Comparison of ENCODE assay signal across 17 mouse cellular contexts in the genomic region with DNA sequence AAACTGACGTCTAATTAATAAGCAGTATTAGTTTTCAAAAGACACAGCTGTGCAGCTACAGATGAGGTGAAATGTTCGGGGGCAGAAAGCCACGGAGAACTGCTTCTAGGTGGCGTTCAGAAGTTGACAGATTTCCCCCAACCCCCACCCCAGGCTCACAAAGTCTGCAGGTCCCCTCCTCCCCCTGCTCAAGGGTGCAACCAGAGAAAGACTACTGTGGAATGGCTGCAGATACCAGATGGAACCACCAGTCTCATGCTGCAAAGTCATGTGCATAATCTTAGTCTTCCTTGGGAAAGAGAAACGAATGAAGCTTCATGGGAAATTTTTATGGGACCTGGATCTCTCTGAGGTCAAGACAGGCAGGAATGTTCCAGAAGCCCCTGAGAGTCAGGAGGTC. TPM values are rescaled to one million over a fixed set of nuclear protein-coding genes. Genes with fewer than 3 reads are reported as not detected.
DNase-seq lines count a peak whose midpoint lies in the region; ATAC-seq lines count a peak whose summit lies in the region.
"Had no signal": no experiment of that assay in that cellular context is flagged by ENCODE, and none has a peak within 500 bp of the region (broad histone marks: within the 10 kb centered on the region; RNA-seq: fewer than 3 reads in every experiment).

No protein-coding gene starts in this region.

- WGBS in hindbrain, embryonic 12.5 days = 42% methylated on average over 5 of the region's 5 CpGs
- WGBS in hindbrain, embryonic 11.5 days = 46% methylated on average over 5 of the region's 5 CpGs
- WGBS in midbrain, embryonic 16.5 days = 54% methylated on average over 5 of the region's 5 CpGs
- WGBS in midbrain, embryonic 13.5 days = 51% methylated on average over 5 of the region's 5 CpGs

- no peak overlapping the region for H3K27ac ChIP-seq in hindbrain, embryonic 12.5 days
- no peak overlapping the region for H3K27ac ChIP-seq in hindbrain, embryonic 11.5 days (ENCODE audit: low read depth, low read length)
- no peak overlapping the region for H3K27ac ChIP-seq in midbrain, embryonic 16.5 days (ENCODE audit: low read length)
- no peak overlapping the region for H3K27ac ChIP-seq in midbrain, embryonic 13.5 days
- H3K27ac ChIP-seq: limb, embryonic 13.5 days; liver, embryonic 15.5 days had no signal

- no peaks in the 10 kb centered on the region; the same call in 1 of the 2 replicates for H3K9me3 ChIP-seq in hindbrain, embryonic 12.5 days (replicated peaks)
- H3K9me3 ChIP-seq in hindbrain, embryonic 11.5 days (ENCODE audit: control insufficient read depth, low read length) = no peaks in the 10 kb centered on the region
- no peaks in the 10 kb centered on the region for H3K9me3 ChIP-seq in midbrain, embryonic 16.5 days (replicated peaks; ENCODE audit: control insufficient read depth, low read length, poor library complexity, severe bottlenecking)
- no peaks in the 10 kb centered on the region for H3K9me3 ChIP-seq in midbrain, embryonic 13.5 days
- H3K9me3 ChIP-seq: limb, embryonic 13.5 days; liver, embryonic 15.5 days had no signal

- H3K36me3 ChIP-seq in hindbrain, embryonic 12.5 days = no peaks in the 10 kb centered on the region
- H3K36me3 ChIP-seq in hindbrain, embryonic 11.5 days (ENCODE audit: control insufficient read depth, insufficient read depth, low read length) = no peaks in the 10 kb centered on the region
- no peaks in the 10 kb centered on the region for H3K36me3 ChIP-seq in midbrain, embryonic 16.5 days (ENCODE audit: control insufficient read depth, insufficient read depth, low read length)
- H3K36me3 ChIP-seq in midbrain, embryonic 13.5 days = no peaks in the 10 kb centered on the region
- H3K36me3 ChIP-seq: limb, embryonic 13.5 days; liver, embryonic 15.5 days had no signal

- H3K27me3 ChIP-seq in hindbrain, embryonic 12.5 days = no peaks in the 10 kb centered on the region
- no peaks in the 10 kb centered on the region for H3K27me3 ChIP-seq in hindbrain, embryonic 11.5 days (ENCODE audit: control insufficient read depth, insufficient read depth, low read length)
- H3K27me3 ChIP-seq in midbrain, embryonic 16.5 days (ENCODE audit: control insufficient read depth, insufficient read depth, low read depth, low read length) = no peaks in the 10 kb centered on the region
- no peaks in the 10 kb centered on the region for H3K27me3 ChIP-seq in midbrain, embryonic 13.5 days
- H3K27me3 ChIP-seq: limb, embryonic 13.5 days; liver, embryonic 15.5 days had no signal

- no peak overlapping the region for H3K4me3 ChIP-seq in hindbrain, embryonic 12.5 days
- H3K4me3 ChIP-seq in hindbrain, embryonic 11.5 days (ENCODE audit: low read depth, low read length) = no peak overlapping the region
- no peak overlapping the region for H3K4me3 ChIP-seq in midbrain, embryonic 16.5 days (ENCODE audit: low read depth, low read length)
- no peak overlapping the region for H3K4me3 ChIP-seq in midbrain, embryonic 13.5 days (replicated peaks)
- H3K4me3 ChIP-seq: limb, embryonic 13.5 days; liver, embryonic 15.5 days had no signal

- peak; percentile 46; the same call in 1 of the 2 replicates for ATAC-seq in hindbrain, embryonic 12.5 days (ENCODE audit: low FRiP score)
- ATAC-seq in hindbrain, embryonic 11.5 days (ENCODE audit: low FRiP score) = no peak
- peak; percentile 54; the same call in 1 of the 2 replicates for ATAC-seq in midbrain, embryonic 16.5 days
- no peak for ATAC-seq in midbrain, embryonic 13.5 days
- ATAC-seq: intestine, embryonic 16.5 days; lung, postnatal 0 days had no signal

- H3K9ac ChIP-seq in hindbrain, embryonic 12.5 days = no peak overlapping the region
- no peak overlapping the region for H3K9ac ChIP-seq in hindbrain, embryonic 11.5 days (ENCODE audit: low read depth, low read length)
- H3K9ac ChIP-seq in midbrain, embryonic 16.5 days (ENCODE audit: low read depth, low read length) = no peak overlapping the region
- no peak overlapping the region for H3K9ac ChIP-seq in midbrain, embryonic 13.5 days (replicated peaks)
- H3K9ac ChIP-seq: limb, embryonic 13.5 days; liver, embryonic 15.5 days had no signal

- DNase-seq in embryo, embryonic 11 days = peak; percentile 13
- no peak for DNase-seq in embryo, embryonic 10 days (ENCODE audit: low spot score)
- no peak for DNase-seq in hindbrain, embryonic 11.5 days (ENCODE audit: low spot score)
- DNase-seq in retina, embryonic 14.5 days (ENCODE audit: low spot score) = peak; percentile 18
- DNase-seq in cerebellum, adult 11 months = no peak
- DNase-seq: cerebellum, adult 8-10 months; heart, adult 18-20 months; heart, postnatal 36 days; kidney, postnatal 25 days; thymus, adult 18-20 months had no signal

- H3K4me1 ChIP-seq in hindbrain, embryonic 12.5 days = peaks cover 10% of the 10 kb centered on the region; the same call in 1 of the 2 replicates
- H3K4me1 ChIP-seq in hindbrain, embryonic 11.5 days (replicated peaks; ENCODE audit: control insufficient read depth, insufficient read depth, low read length) = no peaks in the 10 kb centered on the region
- 0 out of 2 replicates have a peak, but pooled peaks cover 2% of the 10 kb centered on the region for H3K4me1 ChIP-seq in midbrain, embryonic 16.5 days (ENCODE audit: control insufficient read depth, insufficient read depth, low read length)
- peaks cover 25% of the 10 kb centered on the region for H3K4me1 ChIP-seq in midbrain, embryonic 13.5 days (replicated peaks)
- H3K4me1 ChIP-seq: liver, embryonic 15.5 days had no signal

- no peak overlapping the region for H3K4me2 ChIP-seq in hindbrain, embryonic 12.5 days (replicated peaks)
- H3K4me2 ChIP-seq in hindbrain, embryonic 11.5 days (replicated peaks; ENCODE audit: low read depth, low read length) = no peak overlapping the region
- H3K4me2 ChIP-seq in midbrain, embryonic 16.5 days (ENCODE audit: low read length) = no peak overlapping the region
- H3K4me2 ChIP-seq in midbrain, embryonic 13.5 days (replicated peaks) = no peak overlapping the region
- H3K4me2 ChIP-seq: limb, embryonic 13.5 days; liver, embryonic 15.5 days had no signal

RNA-seq across cellular contexts. Expression of gene Prelid3b, which starts 29.4 kb away (rescaled TPM):
- 95.5 and 102 TPM in 2 replicates for polyA plus RNA-seq in hindbrain, embryonic 12.5 days (2016; fragmentation: Nextera tagmentation; extraction: Ambion mirVana)
- 130 and 141 TPM in 2 replicates for polyA plus RNA-seq in hindbrain, embryonic 11.5 days (2014; fragmentation: Nextera tagmentation; extraction: Ambion mirVana)
- 109 and 110 TPM in 2 replicates for polyA plus RNA-seq in midbrain, embryonic 16.5 days (2015; fragmentation: Nextera tagmentation; extraction: Ambion mirVana)
- 108 and 115 TPM in 2 replicates for polyA plus RNA-seq in midbrain, embryonic 13.5 days (2015; fragmentation: Nextera tagmentation; extraction: Ambion mirVana)

RNA-seq across cellular contexts. Expression of gene Atp5e, which starts 38.4 kb away (rescaled TPM):
- polyA plus RNA-seq in hindbrain, embryonic 12.5 days (2016; fragmentation: Nextera tagmentation; extraction: Ambion mirVana) = 709 and 802 TPM in 2 replicates
- 686 and 740 TPM in 2 replicates for polyA plus RNA-seq in hindbrain, embryonic 11.5 days (2014; fragmentation: Nextera tagmentation; extraction: Ambion mirVana)
- polyA plus RNA-seq in midbrain, embryonic 16.5 days (2015; fragmentation: Nextera tagmentation; extraction: Ambion mirVana) = 681 and 687 TPM in 2 replicates
- polyA plus RNA-seq in midbrain, embryonic 13.5 days (2015; fragmentation: Nextera tagmentation; extraction: Ambion mirVana) = 768 and 784 TPM in 2 replicates

RNA-seq across cellular contexts. Expression of gene Tubb1, which starts 51.8 kb away (rescaled TPM):
- 3.3 and 3.4 TPM in 2 replicates for polyA plus RNA-seq in hindbrain, embryonic 12.5 days (2016; fragmentation: Nextera tagmentation; extraction: Ambion mirVana)
- polyA plus RNA-seq in hindbrain, embryonic 11.5 days (2014; fragmentation: Nextera tagmentation; extraction: Ambion mirVana) = 5.3 and 5.7 TPM in 2 replicates
- 0.43 and 0.48 TPM in 2 replicates for polyA plus RNA-seq in midbrain, embryonic 16.5 days (2015; fragmentation: Nextera tagmentation; extraction: Ambion mirVana)
- 0.98 and 1.5 TPM in 2 replicates for polyA plus RNA-seq in midbrain, embryonic 13.5 days (2015; fragmentation: Nextera tagmentation; extraction: Ambion mirVana)

Comparison
In these comparisons a context has a peak if more than half of its experiments do, and no peak if none do; other contexts are left out.
1. DNase-seq: peak in embryo, embryonic 11 days (single experiment) and retina, embryonic 14.5 days (single experiment); none in embryo, embryonic 10 days (single experiment), hindbrain, embryonic 11.5 days (single experiment) and cerebellum, adult 11 months (single experiment).
2. ATAC-seq: peak in hindbrain, embryonic 12.5 days (single experiment) and midbrain, embryonic 16.5 days (single experiment); none in hindbrain, embryonic 11.5 days (single experiment) and midbrain, embryonic 13.5 days (single experiment).